ENCODE assay signal across 10 mouse cellular contexts in the genomic region with DNA sequence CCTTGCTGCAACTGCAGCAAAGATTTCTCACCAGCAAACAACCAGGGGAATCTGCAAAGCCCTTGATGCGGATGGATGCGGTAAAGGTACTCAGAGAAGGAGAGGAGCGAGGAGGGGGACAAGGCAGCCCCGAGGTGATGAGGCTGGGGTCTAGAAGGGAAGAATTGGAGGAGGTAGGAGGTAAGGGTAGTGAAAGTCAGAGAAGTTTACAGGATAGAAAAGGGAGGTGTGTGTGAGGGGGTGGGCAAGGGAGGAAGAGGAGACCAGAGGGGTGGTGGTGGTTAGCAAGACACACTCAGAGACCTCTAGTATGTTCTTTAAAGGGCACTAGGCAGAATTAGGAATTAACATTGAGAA. TPM values are rescaled to one million over a fixed set of nuclear protein-coding genes. Genes with fewer than 3 reads are reported as not detected.
DNase-seq lines count a peak whose midpoint lies in the region; ATAC-seq lines count a peak whose summit lies in the region.
"Had no signal": no experiment of that assay in that cellular context is flagged by ENCODE, and none has a peak within 500 bp of the region (broad histone marks: within the 10 kb centered on the region; RNA-seq: fewer than 3 reads in every experiment).

No protein-coding gene starts in this region.

- no peak for DNase-seq in kidney, postnatal 4 days
- no peak for DNase-seq in embryonic facial prominence, embryonic 14.5 days (ENCODE audit: low spot score)
- no peak for DNase-seq in embryo, embryonic 9.5 days (ENCODE audit: extremely low spot score)
- DNase-seq in left cerebral cortex, adult 18-20 months (ENCODE audit: low spot score in 2 of 2): no peak
- DNase-seq in thymus, postnatal 14 days: no peak
- DNase-seq: lung, adult 2 months had no signal

- H3K9ac ChIP-seq in kidney, embryonic 14.5 days (ENCODE audit: low read depth, low read length): peak overlapping the region; percentile 56; the same call in 1 of the 2 replicates
- peak overlapping the region; percentile 56 for H3K9ac ChIP-seq in embryonic facial prominence, embryonic 14.5 days (ENCODE audit: low read depth, low read length)
- H3K9ac ChIP-seq in hindbrain, embryonic 16.5 days (ENCODE audit: low read depth, low read length): peak overlapping the region; percentile 84
- peak overlapping the region; percentile 86 for H3K9ac ChIP-seq in midbrain, embryonic 16.5 days (ENCODE audit: low read depth, low read length)

- H3K4me3 ChIP-seq in kidney, embryonic 14.5 days (ENCODE audit: low read length): peak overlapping the region; percentile 57
- peak overlapping the region; percentile 56 for H3K4me3 ChIP-seq in embryonic facial prominence, embryonic 14.5 days (ENCODE audit: low read depth, low read length)
- peak overlapping the region; percentile 75 for H3K4me3 ChIP-seq in hindbrain, embryonic 16.5 days (ENCODE audit: low read length)
- peak overlapping the region; percentile 61 for H3K4me3 ChIP-seq in midbrain, embryonic 16.5 days (ENCODE audit: low read depth, low read length)

- whole genome bisulfite sequencing in kidney, embryonic 14.5 days: 3% methylated on average over 4 of the region's 4 CpGs
- 0% methylated on average over 4 of the region's 4 CpGs for WGBS in embryonic facial prominence, embryonic 14.5 days
- 2% methylated on average over 4 of the region's 4 CpGs for WGBS in hindbrain, embryonic 16.5 days
- WGBS in midbrain, embryonic 16.5 days: 1% methylated on average over 4 of the region's 4 CpGs

- no peak for ATAC-seq in kidney, embryonic 14.5 days (ENCODE audit: low FRiP score, low TSS enrichment)
- no peak for ATAC-seq in embryonic facial prominence, embryonic 14.5 days (ENCODE audit: low read depth)
- ATAC-seq in hindbrain, embryonic 16.5 days: no peak
- no peak for ATAC-seq in midbrain, embryonic 16.5 days

- H3K36me3 ChIP-seq in kidney, embryonic 14.5 days (ENCODE audit: control insufficient read depth, insufficient read depth, low read length): no peaks in the 10 kb centered on the region
- no peaks in the 10 kb centered on the region for H3K36me3 ChIP-seq in embryonic facial prominence, embryonic 14.5 days (ENCODE audit: control insufficient read depth, insufficient read depth, low read length)
- H3K36me3 ChIP-seq in hindbrain, embryonic 16.5 days (ENCODE audit: control insufficient read depth, insufficient read depth, low read length): no peaks in the 10 kb centered on the region
- no peaks in the 10 kb centered on the region for H3K36me3 ChIP-seq in midbrain, embryonic 16.5 days (ENCODE audit: control insufficient read depth, insufficient read depth, low read length)

- H3K27me3 ChIP-seq in kidney, embryonic 14.5 days (ENCODE audit: control insufficient read depth, insufficient read depth, low read length): no peaks in the 10 kb centered on the region; the same call in 1 of the 2 replicates
- H3K27me3 ChIP-seq in embryonic facial prominence, embryonic 14.5 days (replicated peaks; ENCODE audit: control insufficient read depth, insufficient read depth, low read length): no peaks in the 10 kb centered on the region
- no peaks in the 10 kb centered on the region for H3K27me3 ChIP-seq in hindbrain, embryonic 16.5 days (replicated peaks; ENCODE audit: control insufficient read depth, insufficient read depth, low read length)
- H3K27me3 ChIP-seq in midbrain, embryonic 16.5 days (ENCODE audit: control insufficient read depth, insufficient read depth, low read depth, low read length): no peaks in the 10 kb centered on the region

- no peaks in the 10 kb centered on the region for H3K4me1 ChIP-seq in kidney, embryonic 14.5 days (ENCODE audit: control insufficient read depth, insufficient read depth, low read length)
- H3K4me1 ChIP-seq in embryonic facial prominence, embryonic 14.5 days (ENCODE audit: control insufficient read depth, insufficient read depth, low read length): no peaks in the 10 kb centered on the region
- H3K4me1 ChIP-seq in hindbrain, embryonic 16.5 days (ENCODE audit: control insufficient read depth, insufficient read depth, low read depth, low read length): peaks cover 3% of the 10 kb centered on the region
- peaks cover 12% of the 10 kb centered on the region for H3K4me1 ChIP-seq in midbrain, embryonic 16.5 days (ENCODE audit: control insufficient read depth, insufficient read depth, low read length)

- no peaks in the 10 kb centered on the region for H3K9me3 ChIP-seq in kidney, embryonic 14.5 days (ENCODE audit: control insufficient read depth, low read length)
- H3K9me3 ChIP-seq in embryonic facial prominence, embryonic 14.5 days (ENCODE audit: control insufficient read depth, low read length): no peaks in the 10 kb centered on the region
- no peaks in the 10 kb centered on the region for H3K9me3 ChIP-seq in hindbrain, embryonic 16.5 days (ENCODE audit: control insufficient read depth, low read length)
- H3K9me3 ChIP-seq in midbrain, embryonic 16.5 days (replicated peaks; ENCODE audit: control insufficient read depth, low read length, poor library complexity, severe bottlenecking): no peaks in the 10 kb centered on the region

- peak overlapping the region; percentile 81 for H3K4me2 ChIP-seq in kidney, embryonic 14.5 days (replicated peaks; ENCODE audit: low read depth, low read length)
- H3K4me2 ChIP-seq in embryonic facial prominence, embryonic 14.5 days (ENCODE audit: low read depth, low read length): peak overlapping the region; percentile 78
- H3K4me2 ChIP-seq in hindbrain, embryonic 16.5 days (ENCODE audit: low read length): peak overlapping the region; percentile 50
- H3K4me2 ChIP-seq in midbrain, embryonic 16.5 days (ENCODE audit: low read length): peak overlapping the region; percentile 69

- H3K27ac ChIP-seq in kidney, embryonic 14.5 days (ENCODE audit: low read depth, low read length): peak overlapping the region; percentile 49; the same call in 1 of the 2 replicates
- no peak overlapping the region for H3K27ac ChIP-seq in embryonic facial prominence, embryonic 14.5 days (replicated peaks; ENCODE audit: low read depth, low read length)
- H3K27ac ChIP-seq in hindbrain, embryonic 16.5 days (ENCODE audit: low read depth, low read length): peak overlapping the region; percentile 94
- peak overlapping the region; percentile 94 for H3K27ac ChIP-seq in midbrain, embryonic 16.5 days (ENCODE audit: low read length)

RNA-seq across cellular contexts. Expression of a gene that starts 0.2 kb away (rescaled TPM):
- 10.5 and 16.9 TPM in 2 replicates for polyA plus RNA-seq in kidney, embryonic 14.5 days (2014; fragmentation: Nextera tagmentation; extraction: Ambion mirVana)
- 2.6 and 3.1 TPM in 2 replicates for polyA plus RNA-seq in embryonic facial prominence, embryonic 14.5 days (2014; fragmentation: Nextera tagmentation; extraction: Ambion mirVana)
- 35.2 and 42.6 TPM in 2 replicates for polyA plus RNA-seq in hindbrain, embryonic 16.5 days (2015; fragmentation: Nextera tagmentation; extraction: Ambion mirVana)
- polyA plus RNA-seq in midbrain, embryonic 16.5 days (2015; fragmentation: Nextera tagmentation; extraction: Ambion mirVana): 36.8 and 39.7 TPM in 2 replicates
- 100 to 1,000 TPM in 1 of 2 experiments, 10 to 100 TPM in 1; 95.2 to 101 TPM for total RNA-seq in left cerebral cortex, adult 18-20 months (2021)
- total RNA-seq: gastrocnemius, postnatal 36 days had no signal
